Mouse (Mus musculus) liver, postnatal 0 days (tissue): Measurements from ENCODE around the gene Nxpe4. TPM values are rescaled to one million over a fixed set of nuclear protein-coding genes. Genes with fewer than 3 reads are reported as not detected.
"Not testable (repeated sequence)": the region's sequence is repeated elsewhere in the genome, so short reads cannot be mapped to it uniquely, and the experiment has no call there.

ENCODE experiments used
- ATAC-seq: fragments of 200-750 bp; cut with Nextera tagmentation; 2 replicates; pipeline ENCODE4 v1.8.0; 2017; ENCODE audit warnings: mild to moderate bottlenecking, moderate library complexity
- DNase-seq: peaks from one replicate; pipeline ENCODE4 v3.0.0-alpha.2; 2016
- H3K27ac ChIP-seq: fragments of 300-500 bp; sonication (generic); 2 replicates; pipeline ENCODE4 v1.5.1; 2014; ENCODE audit warnings: antibody characterized with exemption, moderate library complexity, mild to moderate bottlenecking, low read depth
- H3K27me3 ChIP-seq: fragments of 300-500 bp; sonication (generic); 2 replicates; pipeline ENCODE4 v1.6.1; 2014; ENCODE audit warnings: low read length, control low read depth, mixed read lengths; ENCODE audit not compliant: insufficient read depth
- H3K36me3 ChIP-seq: fragments of 300-500 bp; sonication (generic); replicated peaks from 2 replicates; pipeline ENCODE4 v1.6.1; 2014; ENCODE audit warnings: mild to moderate bottlenecking, control low read depth, low read length, moderate library complexity, mixed read lengths; ENCODE audit not compliant: insufficient read depth
- H3K4me1 ChIP-seq: fragments of 300-500 bp; sonication (generic); 2 replicates; pipeline ENCODE4 v1.6.1; 2014; ENCODE audit warnings: antibody characterized with exemption, mild to moderate bottlenecking, control low read depth; ENCODE audit not compliant: insufficient read depth
- H3K4me2 ChIP-seq: fragments of 300-500 bp; sonication (generic); 2 replicates; pipeline ENCODE4 v1.6.1; 2014; ENCODE audit warnings: low read depth, mild to moderate bottlenecking, low read length, moderate library complexity, mixed read lengths
- H3K4me3 ChIP-seq: fragments of 300-500 bp; sonication (generic); 2 replicates; pipeline ENCODE4 v1.5.1; 2014; ENCODE audit warnings: low read depth, low read length
- H3K9ac ChIP-seq: fragments of 300-500 bp; sonication (generic); replicated peaks from 2 replicates; pipeline ENCODE4 v1.6.1; 2014; ENCODE audit warnings: mild to moderate bottlenecking, moderate library complexity
- H3K9me3 ChIP-seq: fragments of 300-500 bp; sonication (generic); 2 replicates; pipeline ENCODE4 v1.6.1; 2016; ENCODE audit warnings: mild to moderate bottlenecking, control low read depth, low read length, mixed read lengths
- CTCF ChIP-seq: sonication (generic); IDR thresholded peaks from 2 replicates; pipeline ENCODE4 v1.5.1; 2016; ENCODE audit warnings: antibody characterized with exemption, low read depth
- EP300 ChIP-seq: IDR thresholded peaks from 2 replicates; pipeline ENCODE4 v1.6.1; 2016; ENCODE audit warnings: antibody characterized with exemption, low read depth, mild to moderate bottlenecking
- WGBS: fragments of 180-500 bp; shearing (Covaris S2); extraction: QIAGEN DNeasy Blood & Tissue Kit; methylation state at CpG from one replicate; pipeline ENCODE4 v1.1.7; 2014; ENCODE audit not compliant: insufficient replicate concordance; 5-methylcytosine and 5-hydroxymethylcytosine counted together
- polyA plus RNA-seq: library from polyadenylated mRNA; unstranded; fragments of >200 nt; fragmentation: Nextera tagmentation; extraction: Ambion mirVana; gene quantifications from 2 replicates; pipeline ENCODE4 v1.2.1, GENCODE M21; 2015

The Nxpe4 gene
- 2.7 and 3.3 TPM in 2 replicates for polyA plus RNA-seq

- no peak within 1 kb of the TSS for H3K9ac ChIP-seq
- no peaks in the 10 kb centered on the region for H3K36me3 ChIP-seq
- ATAC-seq = no peak
- TF ChIP-seq CTCF (0 out of 2 replicates have a peak, but pooled peaks have one; percentile 15), EP300 (no peak)
- peak within 1 kb of the TSS; percentile 10 for H3K4me3 ChIP-seq
- no peaks in the 10 kb centered on the region for H3K9me3 ChIP-seq
- H3K27ac ChIP-seq = no peak within 1 kb of the TSS
- H3K4me2 ChIP-seq = peak within 1 kb of the TSS; percentile 14; the same call in 1 of the 2 replicates
- no peaks in the 10 kb centered on the region for H3K27me3 ChIP-seq
- H3K4me1 ChIP-seq = 0 out of 2 replicates have a peak, but pooled peaks cover 3% of the 10 kb centered on the region
- WGBS = 26% methylated on average over 12 of the region's 12 CpGs
- DNase-seq = peak; percentile 29
Measured at GRCm38 (mm10) chr9:48161505-48162192, at the start of gene Nxpe4. Nxpe4 (plus strand) TSS chr9:48162023.

- no peak for DNase-seq
- H3K4me3 ChIP-seq = no peak overlapping the region
- no peaks in the 10 kb centered on the region for H3K4me1 ChIP-seq
- no peaks in the 10 kb centered on the region for H3K9me3 ChIP-seq
- H3K9ac ChIP-seq = no peak overlapping the region
- no peak for TF ChIP-seq CTCF
- no peak for TF ChIP-seq EP300
- no peak for ATAC-seq
- no peak overlapping the region for H3K27ac ChIP-seq
- no peaks in the 10 kb centered on the region for H3K27me3 ChIP-seq
- H3K4me2 ChIP-seq = no peak overlapping the region
- no peaks in the 10 kb centered on the region for H3K36me3 ChIP-seq
- WGBS = 21% methylated on average over 3 of the region's 3 CpGs
Measured at GRCm38 (mm10) chr9:48126815-48127214, 35.0 kb upstream of the Nxpe4 start.

- no peaks in the 10 kb centered on the region for H3K27me3 ChIP-seq
- H3K27ac ChIP-seq = no peak overlapping the region
- no peak overlapping the region for H3K4me2 ChIP-seq
- H3K4me3 ChIP-seq = no peak overlapping the region
- TF ChIP-seq EP300 (no peak), CTCF (no peak)
- no peaks in the 10 kb centered on the region for H3K9me3 ChIP-seq
- no peak overlapping the region for H3K9ac ChIP-seq
- DNase-seq (no peak), ATAC-seq (no peak)
- no peaks in the 10 kb centered on the region for H3K4me1 ChIP-seq
- no peaks in the 10 kb centered on the region for H3K36me3 ChIP-seq
- 20% methylated on average over 3 of the region's 3 CpGs for WGBS
Measured at GRCm38 (mm10) chr9:48137507-48137906, 24.3 kb upstream of the Nxpe4 start.

GRCm38 (mm10) chr9:48140485-48141411 lies 21.1 kb upstream of the Nxpe4 start:
- WGBS = 45% methylated on average over 8 of the region's 8 CpGs
- H3K4me2 ChIP-seq = no peak overlapping the region

GRCm38 (mm10) chr9:48142646-48143045 lies 19.2 kb upstream of the Nxpe4 start:
- Histone ChIP-seq H3K27me3 (no peaks in the 10 kb centered on the region), H3K4me2 (no peak overlapping the region), H3K9ac (no peak overlapping the region), H3K27ac (no peak overlapping the region), H3K9me3 (no peaks in the 10 kb centered on the region), H3K4me3 (no peak overlapping the region), H3K36me3 (no peaks in the 10 kb centered on the region), H3K4me1 (no peaks in the 10 kb centered on the region)
- ATAC-seq (no peak), DNase-seq (no peak)
- WGBS = 67% methylated on average over 6 of the region's 6 CpGs
- no peak for TF ChIP-seq EP300
- no peak for TF ChIP-seq CTCF

More at GRCm38 (mm10) chr9:48140485-48141411, 21.1 kb upstream of the Nxpe4 start:
- DNase-seq (no peak), ATAC-seq (no peak)
- no peak for TF ChIP-seq CTCF
- TF ChIP-seq EP300 = no peak
- H3K9me3 ChIP-seq = no peaks in the 10 kb centered on the region
- no peaks in the 10 kb centered on the region for H3K36me3 ChIP-seq
- no peak overlapping the region for H3K9ac ChIP-seq
- H3K27ac ChIP-seq = no peak overlapping the region
- no peaks in the 10 kb centered on the region for H3K27me3 ChIP-seq
- H3K4me3 ChIP-seq = no peak overlapping the region
- no peaks in the 10 kb centered on the region for H3K4me1 ChIP-seq

GRCm38 (mm10) chr9:48146761-48147160 lies 15.1 kb upstream of the Nxpe4 start:
- Histone ChIP-seq H3K27me3 (no peaks in the 10 kb centered on the region), H3K27ac (no peak overlapping the region), H3K4me3 (no peak overlapping the region), H3K4me1 (no peaks in the 10 kb centered on the region), H3K9me3 (no peaks in the 10 kb centered on the region), H3K36me3 (no peaks in the 10 kb centered on the region), H3K4me2 (no peak overlapping the region), H3K9ac (no peak overlapping the region)
- TF ChIP-seq EP300 (no peak), CTCF (no peak)
- no peak for ATAC-seq
- no peak for DNase-seq
- WGBS = 74% methylated on average over 3 of the region's 3 CpGs

- not testable (repeated sequence) for H3K4me3 ChIP-seq, H3K4me1 ChIP-seq, H3K9ac ChIP-seq, DNase-seq, H3K36me3 ChIP-seq, ATAC-seq, H3K9me3 ChIP-seq, H3K27me3 ChIP-seq, H3K4me2 ChIP-seq, H3K27ac ChIP-seq
- 64% methylated on average over 6 of the region's 6 CpGs for WGBS
Measured at GRCm38 (mm10) chr9:48166531-48166930, 4.7 kb downstream of the Nxpe4 start.
